Mouse (Mus musculus): ENCODE measurements around the gene Hps4.
A peak's percentile ranks its signal among the peaks of the same experiment; 100 is the strongest.

The Hps4 gene

DNA sequence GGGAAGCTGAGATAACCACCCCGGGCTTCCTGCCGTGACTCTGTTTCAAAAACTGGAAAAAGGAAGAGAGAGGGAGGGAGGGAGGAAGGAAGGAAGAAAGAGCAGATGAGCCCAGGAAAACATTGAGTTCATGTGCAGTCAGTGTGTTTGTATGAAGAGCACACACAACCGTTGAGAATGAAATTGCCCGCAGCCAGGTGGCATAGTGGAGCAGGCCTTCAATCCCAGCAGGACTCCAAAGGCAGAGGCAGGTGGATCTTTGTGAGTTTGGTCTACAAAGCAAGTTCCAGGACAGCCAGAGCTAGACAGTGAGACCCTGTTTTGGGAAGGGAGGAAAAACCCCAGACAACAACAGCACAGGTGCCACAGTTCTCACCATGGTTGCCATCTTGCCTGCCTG is 24.5 kb downstream of the Hps4 start:
- no peak for DNase-seq (ENCODE audit: low spot score in 2 of 2)

DNA sequence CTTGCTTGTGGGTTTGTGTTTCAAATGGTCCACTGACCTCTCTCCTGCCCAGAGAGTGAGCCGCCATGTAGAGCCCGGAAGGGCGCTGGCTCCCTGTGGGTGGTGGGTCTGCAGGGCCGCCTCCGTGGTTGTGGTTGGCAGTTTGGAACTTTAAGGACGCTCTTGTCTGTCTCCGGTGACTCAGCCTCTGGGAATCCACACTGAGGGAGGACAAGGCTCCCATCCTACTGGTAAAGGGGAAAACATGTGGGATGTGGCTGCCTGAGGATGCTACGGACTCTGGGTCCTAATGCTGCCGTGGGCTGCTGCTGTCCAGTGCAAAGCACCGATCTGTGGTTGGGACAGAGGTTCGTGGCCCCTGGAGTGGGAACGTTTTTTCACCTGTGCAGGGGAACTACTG is 25.0 kb downstream of the Hps4 start:
- DNase-seq (ENCODE audit: low spot score in 2 of 2): no peak

DNA sequence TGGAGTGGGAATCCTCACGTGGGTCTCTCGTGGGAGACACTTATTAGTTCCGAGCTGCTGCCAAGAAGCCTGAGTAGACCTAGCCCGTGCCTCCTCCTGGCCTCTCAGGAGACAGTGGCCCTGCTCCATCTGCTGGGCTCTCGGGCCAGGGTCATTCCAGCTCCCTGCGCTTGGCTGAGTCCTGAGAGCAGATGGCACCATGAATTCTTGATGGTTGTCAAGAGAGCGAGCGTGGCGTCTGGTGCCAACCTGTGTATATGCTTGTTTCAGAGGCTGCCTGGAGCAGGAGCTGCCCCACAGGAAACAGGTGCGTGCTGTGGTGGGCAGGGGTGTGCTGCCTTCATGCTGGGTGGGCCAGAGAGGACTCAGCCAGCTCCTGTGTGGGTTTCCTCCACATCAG is 25.8 kb downstream of the Hps4 start:
- DNase-seq (ENCODE audit: low spot score in 2 of 2): no peak

DNA sequence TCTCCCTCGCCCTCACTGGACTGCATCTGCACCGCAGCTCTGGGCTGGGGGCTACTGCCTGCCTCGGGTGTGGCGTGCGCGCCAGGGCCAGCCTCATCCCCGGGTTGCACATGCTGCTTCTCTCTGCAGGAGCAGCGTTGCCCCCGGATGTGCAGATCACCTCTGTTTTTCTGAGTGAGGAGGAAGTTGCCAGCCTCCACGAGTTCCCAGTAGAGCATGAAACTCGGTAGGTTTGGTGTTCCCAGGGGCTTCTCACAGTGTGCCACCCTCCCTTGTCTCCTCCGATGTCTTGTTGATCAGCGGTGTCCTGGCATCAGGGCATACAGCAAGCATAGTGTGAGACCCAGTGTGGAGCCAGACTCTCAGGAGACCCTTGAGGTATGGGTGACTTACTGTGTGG is 26.4 kb downstream of the Hps4 start:
- no peak for DNase-seq (ENCODE audit: low spot score in 2 of 2)

DNA sequence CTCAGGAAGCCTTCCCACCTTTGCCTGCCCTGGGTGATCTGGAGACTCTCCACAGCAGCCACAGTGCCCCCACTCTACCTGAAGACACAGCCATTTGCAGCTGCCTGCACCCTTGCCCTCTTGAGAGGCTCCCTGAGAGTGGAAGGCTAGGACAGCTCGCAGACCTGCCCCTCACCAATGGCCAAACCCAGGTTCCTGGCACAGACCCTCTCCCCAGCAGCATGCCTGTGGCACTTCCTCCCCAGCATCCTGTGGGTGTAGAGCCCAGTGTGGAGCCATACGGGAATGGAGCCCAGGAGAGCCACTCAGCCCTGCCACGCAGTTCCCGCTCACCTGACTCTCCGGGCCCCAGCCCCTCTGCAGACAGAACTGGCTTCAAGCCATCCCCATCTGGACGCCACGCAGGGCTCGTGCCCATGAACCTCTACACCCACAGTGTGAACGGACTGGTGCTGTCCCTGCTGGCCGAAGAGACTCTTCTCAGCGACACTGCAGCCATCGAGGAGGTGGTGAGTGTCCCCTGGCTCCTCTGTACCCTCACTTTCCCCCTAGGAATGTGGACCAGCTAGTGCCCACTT is 27.4 kb downstream of the Hps4 start:
- DNase-seq (ENCODE audit: low spot score in 2 of 2): no peak

DNA sequence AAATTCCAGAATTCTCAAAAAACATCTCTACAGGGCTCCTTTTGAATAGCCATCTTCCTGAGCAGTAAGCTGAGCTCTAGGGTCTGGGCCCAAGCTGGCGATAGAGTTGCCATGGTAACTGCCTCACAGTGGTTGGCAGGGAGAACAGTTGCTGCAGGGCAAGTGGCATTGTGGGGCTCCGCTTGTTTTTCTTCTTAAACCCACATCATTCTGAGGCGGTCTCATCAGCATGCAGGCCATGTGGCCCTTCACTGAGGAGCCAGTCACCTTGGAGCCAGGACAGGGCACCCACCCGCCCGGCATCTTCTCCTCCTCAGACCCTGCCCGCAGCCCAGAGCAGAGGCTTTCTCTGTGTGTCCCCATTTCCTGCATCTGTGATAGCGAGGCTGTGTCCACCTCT is 29.1 kb downstream of the Hps4 start:
- peak in 1 of 2 experiments; percentile 51 for DNase-seq (ENCODE audit: low spot score in 2 of 2)

DNA sequence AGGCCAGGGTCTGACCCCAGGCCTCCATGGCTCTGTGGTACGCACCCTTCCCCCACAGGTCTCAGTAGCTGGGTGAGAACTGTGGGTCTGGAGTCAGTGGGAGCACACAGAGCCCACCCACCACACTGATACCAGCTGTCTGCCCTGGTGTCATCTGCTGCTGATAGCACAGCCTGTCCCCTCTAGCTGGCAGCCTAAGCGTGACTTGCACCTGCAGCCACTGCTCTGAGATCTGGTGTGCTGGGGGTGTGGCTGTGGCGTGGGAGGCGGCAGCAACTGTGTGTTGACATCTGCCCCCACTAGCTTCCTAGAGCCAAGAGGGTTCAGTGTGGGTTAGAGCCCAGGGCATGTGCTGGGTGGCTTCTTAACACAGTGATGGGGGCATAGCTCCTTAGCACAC is 33.2 kb downstream of the Hps4 start:
- DNase-seq (ENCODE audit: low spot score in 2 of 2): no peak

DNA sequence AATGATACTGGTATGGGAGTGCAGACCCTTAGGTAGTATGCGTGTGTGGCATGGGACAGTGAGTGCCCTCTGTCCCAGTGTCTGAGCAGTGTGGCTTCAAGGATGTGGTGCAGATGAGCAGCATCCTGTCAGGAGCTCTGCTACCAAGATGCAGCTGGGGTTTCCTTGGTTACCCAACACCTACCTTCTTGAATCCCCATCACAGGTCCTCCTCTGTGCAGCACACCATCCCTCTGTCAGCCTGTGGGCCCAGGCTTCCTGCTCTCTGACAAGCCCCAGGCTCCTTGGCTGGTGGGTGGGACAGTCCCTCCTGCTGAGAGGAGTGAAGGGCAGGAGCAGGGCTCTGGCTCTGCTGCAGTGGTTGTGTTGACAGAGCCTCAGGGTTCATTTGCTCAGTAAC is 34.5 kb downstream of the Hps4 start:
- DNase-seq (ENCODE audit: low spot score in 2 of 2): no peak

DNA sequence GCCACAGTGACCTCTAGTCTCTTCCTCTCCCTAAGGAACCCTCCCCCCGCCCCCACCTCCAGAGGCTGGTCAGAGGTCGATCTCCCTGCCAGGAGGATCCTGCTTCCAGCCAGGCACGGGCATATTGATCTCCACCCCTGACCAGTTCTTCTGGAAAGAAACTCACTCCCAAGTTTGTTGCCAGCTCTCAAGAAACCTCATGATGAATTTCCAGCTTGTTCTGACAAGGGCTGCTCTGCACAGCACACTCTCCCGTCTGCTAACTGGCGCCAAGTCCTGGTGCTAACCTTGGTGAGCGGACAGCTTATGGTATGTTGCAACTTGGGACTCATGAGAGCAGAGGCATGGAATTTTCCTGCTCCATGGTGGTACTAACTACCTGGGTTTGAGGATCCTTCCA is 35.8 kb downstream of the Hps4 start:
- DNase-seq (ENCODE audit: low spot score in 2 of 2): no peak

DNA sequence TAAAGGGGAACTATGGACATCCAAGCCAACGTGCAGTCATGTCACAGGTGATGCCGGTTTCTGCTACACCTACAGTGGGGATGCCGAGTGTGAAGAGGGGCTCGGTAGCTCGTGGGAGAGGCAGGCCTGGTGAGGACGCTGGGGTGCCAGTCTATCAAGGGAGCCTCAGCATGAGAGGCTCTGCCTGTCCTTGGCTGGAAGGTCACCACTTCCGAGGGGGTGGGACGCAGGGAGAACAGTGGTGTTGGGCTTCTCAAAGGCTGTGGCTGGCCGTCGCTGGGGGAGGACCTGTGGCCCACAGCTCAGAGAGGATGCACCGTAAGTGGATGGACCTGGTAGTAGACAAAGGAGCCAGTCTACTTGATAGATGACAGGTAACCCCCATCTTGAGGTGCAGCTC is 38.3 kb downstream of the Hps4 start:
- no peak for DNase-seq (ENCODE audit: low spot score in 2 of 2)

DNA sequence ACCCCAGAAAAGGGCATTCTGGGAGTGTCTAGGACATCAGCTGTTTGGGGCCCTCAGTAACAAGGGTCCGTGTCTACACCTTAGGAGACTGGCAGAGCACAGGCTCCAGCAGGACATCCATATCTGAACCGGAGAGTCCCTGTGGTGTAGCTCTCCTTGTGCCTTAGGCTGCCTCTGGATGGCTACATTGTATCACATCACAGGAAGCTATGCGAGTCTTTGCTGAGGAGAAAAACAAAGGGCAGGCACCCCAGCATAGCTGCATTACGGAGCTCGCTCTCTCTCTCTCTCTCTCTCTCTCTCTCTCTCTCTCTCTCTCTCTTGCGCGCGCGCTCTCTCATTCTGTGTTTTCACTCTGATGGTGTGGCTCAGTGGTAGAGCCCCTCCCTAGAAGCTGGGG is 39.2 kb downstream of the Hps4 start:
- DNase-seq (ENCODE audit: low spot score in 2 of 2): no peak

DNA sequence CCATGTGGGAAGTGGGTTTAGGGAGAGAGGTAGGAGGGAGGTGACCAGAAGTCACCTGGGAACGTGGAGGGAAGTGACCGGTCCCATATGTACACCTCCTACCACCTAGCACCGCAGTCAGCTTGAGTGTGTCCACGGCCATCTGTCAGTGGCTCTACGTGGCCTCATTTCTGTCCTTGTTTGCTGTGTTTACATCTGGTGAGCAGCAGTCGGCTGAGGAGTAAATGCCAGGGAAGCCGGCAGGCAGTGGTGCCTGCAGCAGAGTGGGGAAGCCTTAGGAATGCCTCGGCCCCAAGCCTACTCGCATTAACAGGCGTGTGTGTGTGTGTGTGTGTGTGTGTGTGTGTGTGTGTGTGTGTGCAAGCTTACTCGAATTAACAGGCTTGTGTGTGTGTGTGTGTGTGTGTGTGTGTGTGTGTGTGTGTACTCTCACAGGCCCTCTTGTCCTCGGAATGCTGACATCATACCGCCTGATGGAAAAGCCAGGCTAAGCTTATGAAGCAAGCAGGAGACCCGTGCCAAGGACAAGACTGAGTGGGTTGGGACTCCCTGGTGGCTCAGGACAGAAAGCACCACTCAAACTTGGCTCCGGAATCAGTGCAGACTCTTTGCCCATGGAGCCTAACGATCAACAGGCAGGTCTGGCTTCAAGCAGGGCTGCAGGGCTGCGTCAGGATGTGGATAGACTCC is 39.9 kb downstream of the Hps4 start:
- DNase-seq (ENCODE audit: low spot score in 2 of 2): no peak

DNA sequence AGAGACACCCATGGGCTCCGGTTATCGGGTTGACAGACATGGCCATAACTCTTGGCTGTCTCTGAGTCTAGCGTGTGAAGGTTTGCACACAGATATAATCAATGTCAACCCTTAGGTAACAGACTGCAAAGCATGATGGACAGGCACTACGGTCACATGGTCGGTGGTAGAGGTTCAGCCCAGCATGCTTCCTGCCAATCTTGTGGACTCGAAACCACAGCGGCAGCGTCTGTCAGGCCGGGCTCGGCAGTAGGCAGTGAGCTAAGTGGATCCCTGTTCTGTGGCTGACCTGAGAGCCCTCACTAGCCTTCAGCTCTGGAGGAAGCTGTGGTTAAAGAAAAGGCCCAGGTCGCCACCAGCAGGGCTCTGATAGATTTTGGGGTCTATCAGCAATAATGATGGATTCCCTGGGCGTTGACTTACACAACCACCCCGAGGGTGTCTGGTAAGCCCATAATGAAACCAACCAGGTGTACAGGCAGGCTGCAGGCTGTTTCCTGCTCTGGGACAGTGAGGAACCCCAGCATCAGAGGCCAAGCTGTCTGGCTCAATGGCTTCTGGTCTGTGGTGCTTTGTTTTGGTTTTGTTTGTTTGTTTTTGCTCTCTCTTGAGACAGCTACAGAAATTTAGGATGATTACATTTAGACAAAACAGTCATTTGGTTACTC is 42.1 kb downstream of the Hps4 start:
- DNase-seq (ENCODE audit: low spot score in 2 of 2): no peak

DNA sequence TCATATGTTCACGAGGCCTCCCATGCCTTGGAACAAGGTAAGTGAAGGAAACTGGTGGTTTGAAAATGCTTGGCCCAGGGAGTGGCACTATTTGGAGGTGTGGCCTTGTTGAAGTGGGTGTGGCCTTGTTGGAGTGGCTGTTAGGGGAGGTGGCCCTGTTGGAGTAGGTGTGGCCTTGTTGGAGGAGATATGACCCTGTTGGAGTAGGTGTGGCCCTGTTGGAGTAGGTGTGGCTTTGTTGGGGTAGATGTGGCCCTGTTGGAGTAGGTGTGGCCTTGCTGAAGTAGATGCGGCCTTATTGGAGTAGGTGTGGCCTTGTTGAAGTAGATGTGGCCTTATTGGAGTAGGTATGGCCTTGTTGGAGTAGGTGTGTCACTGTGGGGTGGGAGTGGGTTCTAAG is 43.1 kb downstream of the Hps4 start:
- DNase-seq (ENCODE audit: low spot score in 2 of 2): no peak

DNA sequence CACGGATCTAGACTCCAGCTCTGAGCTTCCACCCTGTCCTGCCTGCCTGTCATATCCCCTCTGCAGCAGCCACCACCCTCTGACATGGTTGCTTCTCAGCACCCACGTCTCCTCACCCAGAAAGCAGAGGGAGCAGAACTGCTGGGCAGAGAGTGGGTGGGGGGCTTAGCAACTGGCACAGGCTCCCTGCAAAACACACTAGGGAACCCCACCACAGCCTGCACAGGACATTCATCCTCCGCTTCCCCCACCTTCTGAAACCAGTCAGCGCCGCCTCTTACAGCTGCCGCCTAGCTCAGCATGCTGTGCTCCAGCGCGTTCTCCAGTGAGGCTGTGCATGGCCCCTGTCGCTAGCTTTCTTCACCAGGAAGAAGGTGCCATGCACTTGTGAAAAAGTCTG is 46.5 kb downstream of the Hps4 start:
- no peak for DNase-seq (ENCODE audit: low spot score in 2 of 2)

DNA sequence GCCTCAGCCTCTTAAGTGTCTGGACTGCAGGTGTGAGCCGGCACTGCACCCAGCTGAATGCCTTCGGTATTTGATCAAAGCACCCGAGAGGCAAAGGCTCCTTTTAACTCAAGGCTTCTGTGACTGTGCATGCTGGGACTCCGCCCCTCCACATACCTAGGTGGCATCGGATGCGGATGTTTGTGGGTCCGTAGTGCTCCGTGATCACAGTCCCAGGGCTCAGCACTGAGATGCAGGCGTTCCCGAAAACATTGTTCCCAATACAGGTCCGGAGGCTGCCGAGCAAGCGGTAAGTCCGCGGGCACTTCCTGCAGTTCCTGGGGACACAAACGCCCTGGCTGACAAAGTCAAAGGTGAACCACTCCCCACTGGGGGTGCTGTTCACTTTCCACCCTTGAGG is 48.1 kb downstream of the Hps4 start:
- DNase-seq (ENCODE audit: low spot score in 2 of 2): no peak

DNA sequence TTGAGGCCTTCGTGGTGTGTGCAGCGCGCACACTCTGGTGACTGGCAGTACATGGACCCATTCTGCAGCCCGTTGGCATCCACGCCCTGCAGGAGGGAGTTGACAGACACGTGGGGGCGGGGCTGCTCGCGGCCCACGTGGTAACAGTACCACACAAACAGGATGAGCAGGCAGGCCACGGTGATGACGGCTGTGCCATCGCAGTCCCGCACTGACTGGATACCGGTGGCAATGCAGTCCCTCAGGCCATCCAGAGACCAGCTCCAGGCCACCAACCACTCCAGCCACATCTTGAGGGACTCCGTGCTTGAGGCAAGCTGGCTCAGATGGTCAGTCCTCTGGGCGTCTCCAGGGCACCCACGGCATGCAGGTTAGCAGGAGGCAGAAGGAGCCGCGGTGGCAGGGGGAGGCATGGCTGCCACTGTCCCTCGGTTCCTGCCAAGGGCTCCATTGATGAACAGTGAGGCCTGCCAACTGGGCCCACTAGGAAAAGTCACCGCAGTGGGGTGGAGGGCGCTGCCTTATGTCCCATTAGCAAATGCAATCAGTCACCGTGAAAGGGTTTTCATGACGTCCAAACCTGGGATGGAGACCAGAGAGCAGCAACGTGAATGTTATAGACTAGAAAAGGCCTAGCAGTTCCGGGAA is 48.9 kb downstream of the Hps4 start:
- DNase-seq (ENCODE audit: low spot score in 2 of 2): no peak

DNA sequence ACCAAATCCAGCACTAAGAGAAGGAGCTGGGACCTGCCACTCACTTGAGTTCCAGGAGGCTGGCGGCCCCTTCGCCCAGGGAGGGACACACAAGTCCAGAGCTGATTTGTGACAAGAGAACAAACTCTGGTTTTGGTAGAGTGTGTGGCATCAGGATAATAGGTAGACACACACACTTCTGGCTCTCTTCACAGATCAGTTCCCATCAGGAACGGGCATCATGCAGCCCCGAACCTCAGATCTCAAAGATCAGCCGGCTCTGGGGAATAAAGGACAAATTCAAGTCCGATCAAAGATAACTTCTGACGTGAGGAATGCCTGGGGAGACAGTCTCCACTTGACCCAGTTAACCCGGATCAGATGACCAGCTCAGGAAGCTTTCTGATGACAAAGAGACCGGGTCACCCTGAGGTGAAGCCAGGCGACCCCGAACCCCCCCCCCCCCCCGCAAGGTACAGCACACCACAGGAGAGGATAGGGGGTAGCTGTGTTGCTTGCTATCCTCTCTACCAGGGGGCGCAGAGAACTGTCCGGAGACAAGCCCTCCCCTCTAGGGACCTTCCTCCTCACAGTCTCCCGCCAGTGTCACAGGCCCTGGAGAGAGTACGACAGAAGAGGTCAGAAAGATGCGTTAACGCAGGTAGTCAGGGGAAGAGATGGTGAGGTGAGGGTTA is 51.0 kb downstream of the Hps4 start:
- DNase-seq (ENCODE audit: low spot score in 2 of 2): no peak

DNA sequence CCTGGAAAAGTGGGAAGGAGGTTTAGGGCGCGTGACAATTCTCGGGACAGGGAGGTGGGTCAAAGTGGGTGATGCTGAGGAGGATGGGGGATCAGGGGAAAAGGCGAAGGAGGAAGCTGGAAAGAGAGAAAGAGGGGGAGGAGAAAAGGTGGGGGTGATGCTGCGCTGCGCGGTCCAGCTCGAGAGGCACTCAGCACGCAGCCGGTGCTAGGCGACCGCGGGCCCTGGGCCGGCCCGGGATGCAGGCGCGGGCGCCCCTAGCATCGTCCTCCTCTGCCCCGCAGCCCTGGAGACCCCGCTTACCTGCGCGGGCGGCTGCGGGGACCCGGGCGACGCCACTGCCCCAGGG is 51.5 kb downstream of the Hps4 start:
- DNase-seq (ENCODE audit: low spot score in 2 of 2): no peak

DNA sequence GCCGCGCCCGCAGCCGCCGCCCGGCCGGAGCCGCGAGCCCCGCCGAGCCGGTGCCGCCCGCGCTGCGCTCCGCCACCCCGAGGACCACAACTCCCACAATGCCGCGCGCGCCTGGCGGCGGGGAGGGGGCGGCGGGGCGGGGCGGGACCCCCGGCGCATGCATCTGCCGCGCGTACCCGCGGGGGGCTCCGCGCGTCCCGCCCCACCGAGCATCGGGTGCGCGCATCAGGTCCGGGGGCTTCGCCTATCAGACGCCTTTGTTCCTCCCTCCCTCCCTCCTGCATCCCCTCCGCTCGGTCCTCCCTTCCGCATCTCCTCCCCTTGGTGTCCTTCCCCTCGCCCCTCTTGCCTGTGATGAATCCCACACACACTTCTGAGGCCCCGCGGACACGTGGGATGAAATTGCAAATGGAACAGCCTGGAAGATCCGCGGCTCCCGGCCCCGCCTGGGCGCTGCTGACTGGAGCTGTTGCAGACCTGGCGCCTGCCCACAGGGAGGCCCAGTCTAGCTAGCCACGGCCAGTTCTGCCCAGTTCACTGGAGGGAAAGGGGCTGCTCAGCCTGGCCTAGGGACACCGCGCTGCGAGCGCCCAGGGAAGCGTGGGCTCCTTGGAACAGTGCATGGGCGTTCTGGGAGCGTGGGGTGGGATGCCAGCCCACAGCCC is 52.0 kb downstream of the Hps4 start, which contains the start of gene Asphd2:
TSS of gene Asphd2 (minus strand) at position 88 of the 665 bp plus-strand sequence.
- DNase-seq (ENCODE audit: low spot score in 2 of 2): peak; percentile 73 to 75

DNA sequence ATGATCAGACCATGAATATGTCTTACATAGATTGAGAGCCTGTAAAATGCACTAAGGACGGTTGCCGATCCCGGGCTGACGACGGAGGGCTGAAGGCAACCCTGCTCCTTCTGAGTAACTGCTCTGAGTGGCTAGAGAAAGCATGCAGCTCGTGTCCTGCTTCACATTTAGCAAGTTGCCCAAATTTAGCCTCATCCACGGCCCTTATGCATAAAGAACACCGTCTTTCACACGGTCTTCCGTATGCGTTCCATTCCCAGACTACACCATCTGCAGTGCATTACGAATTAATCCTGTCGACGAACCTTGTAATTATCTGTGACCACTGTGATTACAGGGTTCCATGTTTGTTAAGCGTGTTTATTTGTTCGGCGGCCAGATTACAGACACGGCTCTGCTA is 53.2 kb downstream of the Hps4 start:
- no peak for DNase-seq (ENCODE audit: low spot score in 2 of 2)

DNA sequence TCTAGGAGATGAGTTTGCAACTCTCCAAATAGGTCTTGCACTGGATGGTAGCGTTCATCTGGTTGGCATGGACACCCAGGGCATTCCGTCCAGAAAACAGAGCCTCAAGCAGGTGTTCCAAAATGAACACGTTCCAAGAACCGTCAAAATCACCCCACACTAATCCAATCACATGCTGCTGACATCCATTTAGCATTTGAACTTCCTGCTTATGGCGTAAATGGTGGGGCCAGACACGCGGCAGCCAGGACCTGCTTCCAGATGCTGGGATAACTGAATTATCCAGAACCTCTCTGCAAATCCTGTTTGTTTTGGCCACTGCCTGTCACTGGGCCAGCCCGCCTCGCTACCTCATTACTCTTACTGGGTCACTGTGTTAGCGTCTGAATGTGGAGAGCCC is 56.4 kb downstream of the Hps4 start:
- DNase-seq (ENCODE audit: low spot score in 2 of 2): no peak

Data from frontal cortex, postnatal 25 days (tissue).